Mouse (Mus musculus) thymus, postnatal 10 days (tissue): ENCODE data around the gene Trip12.
A peak's percentile ranks its signal among the peaks of the same experiment; 100 is the strongest.

Source experiments
- DNase-seq, 2 experiments: peaks; one replicate each; pipeline ENCODE4 v3.0.0; 2021; ENCODE audit warnings: low spot score in 2 of 2

Gene Trip12

GRCm38 (mm10) chr1:84795335-84795734, 45.0 kb downstream of the Trip12 start:
- no peak for DNase-seq

GRCm38 (mm10) chr1:84791393-84791792, 48.9 kb downstream of the Trip12 start:
- no peak for DNase-seq

GRCm38 (mm10) chr1:84780630-84781029, 59.7 kb downstream of the Trip12 start:
- DNase-seq: no peak

GRCm38 (mm10) chr1:84777455-84777854, 62.9 kb downstream of the Trip12 start:
- no peak for DNase-seq

DNA sequence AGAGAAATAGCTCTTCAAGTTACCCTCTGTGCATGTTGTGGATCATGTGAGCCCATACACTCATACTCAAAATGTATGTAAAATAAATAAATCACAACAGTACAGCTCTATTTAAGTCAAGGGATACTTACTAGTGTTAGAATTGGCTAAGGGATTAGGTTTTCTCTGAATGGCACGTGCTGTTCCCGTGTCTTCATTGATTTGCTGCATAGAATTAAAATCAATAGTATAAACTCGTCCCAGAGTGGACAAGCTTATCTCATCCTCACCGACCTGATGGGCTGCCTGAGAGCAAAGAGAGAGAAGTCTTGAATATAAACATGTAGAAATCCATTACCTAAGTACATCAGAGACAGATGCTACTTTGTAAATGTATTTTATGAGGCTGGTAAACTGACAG, 81.5 kb downstream of the Trip12 start:
- DNase-seq: no peak

- DNase-seq: no peak
These were observed 98.2 kb downstream of the Trip12 start for GRCm38 (mm10) chr1:84742156-84742555.

DNA sequence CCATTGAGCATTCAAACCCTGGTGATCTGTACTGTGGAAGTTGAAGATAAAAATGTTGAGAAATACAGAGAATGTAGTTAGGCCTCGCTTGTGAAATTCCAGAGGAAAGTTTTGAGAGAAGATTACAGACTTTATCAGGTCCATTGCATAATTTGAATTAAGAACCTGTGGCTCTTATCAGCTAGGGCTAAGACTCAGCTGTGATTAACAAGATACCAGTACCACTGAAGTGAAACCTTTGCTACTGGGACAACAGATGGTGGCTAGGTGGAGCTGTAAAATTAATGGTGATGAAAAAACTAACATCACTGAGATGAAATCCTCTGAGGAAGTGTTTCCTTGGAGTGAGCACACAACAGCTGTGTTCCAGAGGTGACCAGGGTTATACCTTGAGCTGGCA, 100.2 kb downstream of the Trip12 start:
- DNase-seq: no peak

- DNase-seq: no peak
These were observed 103.2 kb downstream of the Trip12 start for GRCm38 (mm10) chr1:84737097-84737496.

DNA sequence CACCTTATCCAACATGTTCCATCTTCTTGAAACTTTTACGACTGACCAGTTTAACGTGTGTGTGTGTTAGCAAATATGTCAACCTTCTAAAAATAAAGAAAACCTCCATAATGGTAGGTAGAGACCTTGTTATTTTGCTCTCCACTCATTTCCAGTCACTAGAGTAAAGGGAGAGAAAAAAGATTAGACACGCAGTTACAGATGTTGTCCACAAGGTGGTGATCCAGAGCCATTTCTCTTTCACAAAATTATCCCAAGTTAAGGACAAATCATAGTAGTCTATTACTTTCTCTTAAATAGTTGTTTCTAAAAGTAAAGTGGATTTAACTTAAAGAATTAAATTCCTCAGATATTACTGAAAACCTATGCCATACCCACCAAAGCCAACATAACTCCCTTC, 106.5 kb downstream of the Trip12 start:
- no peak for DNase-seq

DNA sequence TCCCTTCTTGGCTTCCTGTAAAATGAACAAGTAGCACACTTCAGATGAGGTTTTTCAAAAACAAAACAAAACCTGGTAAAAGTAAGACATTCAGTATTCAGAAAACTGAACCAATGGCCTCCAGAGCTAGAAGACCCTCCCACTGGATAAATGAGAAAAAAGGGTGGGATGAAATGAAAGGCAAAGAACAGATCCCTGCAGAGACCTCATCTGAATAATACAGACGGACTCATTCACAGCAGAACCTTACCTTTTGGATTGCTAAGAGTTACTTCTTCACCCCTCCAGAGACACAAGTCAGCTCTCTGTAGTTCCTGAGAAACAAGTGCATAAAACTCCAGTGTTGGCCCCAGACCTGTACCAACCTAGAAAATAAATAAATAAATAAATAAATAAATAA, 108.6 kb downstream of the Trip12 start:
- no peak for DNase-seq

DNA sequence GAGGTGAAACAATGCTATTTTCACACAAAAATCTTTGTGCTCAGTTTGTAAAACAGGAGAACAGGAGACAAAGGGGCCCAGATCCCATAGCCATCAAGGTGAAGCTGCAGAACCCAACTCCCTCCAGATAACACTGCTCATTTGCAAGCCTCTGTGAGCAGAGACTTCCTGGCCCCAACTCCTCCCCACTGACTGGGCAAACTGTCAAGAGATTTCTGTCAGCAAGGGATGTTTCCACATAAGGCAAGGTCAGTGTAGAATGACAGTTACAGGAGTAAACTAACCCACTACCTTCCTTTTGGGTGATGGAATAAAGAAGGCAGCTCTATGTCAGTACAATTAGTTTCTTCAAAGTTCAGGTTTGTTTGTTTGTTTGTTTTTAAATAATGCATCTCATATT, 117.5 kb downstream of the Trip12 start:
- DNase-seq: no peak

GRCm38 (mm10) chr1:84722371-84722770, 117.9 kb downstream of the Trip12 start:
- no peak for DNase-seq

- DNase-seq: no peak
These were observed 118.4 kb downstream of the Trip12 start for GRCm38 (mm10) chr1:84721942-84722341.

GRCm38 (mm10) chr1:84709810-84710785, 130.2 kb downstream of the Trip12 start:
- DNase-seq: no peak

GRCm38 (mm10) chr1:84709406-84709805, 130.9 kb downstream of the Trip12 start:
- DNase-seq: no peak

- DNase-seq: no peak
These were observed 140.1 kb downstream of the Trip12 start for GRCm38 (mm10) chr1:84700254-84700653.

DNA sequence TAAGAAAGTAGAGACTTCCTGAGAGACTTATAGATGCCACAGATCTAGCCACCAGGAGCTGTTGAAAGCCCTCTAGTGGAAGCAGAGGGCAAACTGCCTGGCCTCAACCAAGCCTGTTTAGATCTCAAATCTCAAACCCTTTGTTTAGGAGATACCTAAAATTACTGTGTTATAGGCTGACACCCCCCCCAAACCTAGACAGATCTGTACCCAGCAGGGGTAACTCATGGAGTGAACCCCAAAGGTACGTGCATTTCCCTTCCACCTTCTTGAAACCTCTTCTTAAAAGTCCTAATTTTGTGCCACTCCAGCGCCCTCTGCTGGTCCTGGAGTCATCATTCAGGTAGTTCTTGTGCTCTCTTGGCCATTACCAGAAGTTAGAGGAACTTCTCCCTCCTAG, 143.2 kb downstream of the Trip12 start:
- peak in 1 of 2 experiments; percentile 9 for DNase-seq

- DNase-seq: peak; percentile 12 to 33
These were observed 144.6 kb downstream of the Trip12 start, which contains the start of gene Dner for GRCm38 (mm10) chr1:84695517-84696411. Gene Dner (minus strand): TSS chr1:84696221.

GRCm38 (mm10) chr1:84694688-84695474, 145.4 kb downstream of the Trip12 start:
- no peak for DNase-seq

- no peak for DNase-seq
These were observed 162.4 kb downstream of the Trip12 start for GRCm38 (mm10) chr1:84677910-84678309.
